Mouse (Mus musculus): ENCODE data around the gene Nup85.
"Not testable (repeated sequence)": the region's sequence is repeated elsewhere in the genome, so short reads cannot be mapped to it uniquely, and the experiment has no call there.

Nup85 gene

GRCm38 (mm10) chr11:115564064-115564809, at the start of gene Nup85:
Gene Nup85, plus strand, starts transcription at chr11:115564434.
- DNase-seq (ENCODE audit: low read depth): peak; percentile 98

GRCm38 (mm10) chr11:115515021-115515420, 49.2 kb upstream of the Nup85 start:
- DNase-seq (ENCODE audit: low read depth): no peak

GRCm38 (mm10) chr11:115516942-115517341, 47.3 kb upstream of the Nup85 start:
- DNase-seq (ENCODE audit: low read depth): no peak

- DNase-seq (ENCODE audit: low read depth): no peak
These were observed 45.5 kb upstream of the Nup85 start for GRCm38 (mm10) chr11:115518693-115519092.

GRCm38 (mm10) chr11:115519581-115519980, 44.7 kb upstream of the Nup85 start:
- no peak for DNase-seq (ENCODE audit: low read depth)

GRCm38 (mm10) chr11:115520218-115520617, 44.0 kb upstream of the Nup85 start:
- no peak for DNase-seq (ENCODE audit: low read depth)

- DNase-seq (ENCODE audit: low read depth): no peak
These were observed 43.2 kb upstream of the Nup85 start for GRCm38 (mm10) chr11:115521080-115521479.

- DNase-seq (ENCODE audit: low read depth): no peak
These were observed 42.0 kb upstream of the Nup85 start for GRCm38 (mm10) chr11:115522238-115522637.

GRCm38 (mm10) chr11:115522703-115523102, 41.5 kb upstream of the Nup85 start:
- no peak for DNase-seq (ENCODE audit: low read depth)

GRCm38 (mm10) chr11:115526446-115526845, 37.8 kb upstream of the Nup85 start:
- DNase-seq (ENCODE audit: low read depth): not testable (repeated sequence)

GRCm38 (mm10) chr11:115534759-115535371, 29.4 kb upstream of the Nup85 start:
- DNase-seq (ENCODE audit: low read depth): peak; percentile 45

GRCm38 (mm10) chr11:115535401-115536037, 28.7 kb upstream of the Nup85 start:
- peak; percentile 82 for DNase-seq (ENCODE audit: low read depth)

GRCm38 (mm10) chr11:115536038-115536681, 28.1 kb upstream of the Nup85 start, which contains the start of gene Sumo2:
Gene Sumo2, minus strand, starts transcription at chr11:115536276.
- peak; percentile 99 for DNase-seq (ENCODE audit: low read depth)

- DNase-seq (ENCODE audit: low read depth): peak; percentile 57
These were observed 27.2 kb upstream of the Nup85 start for GRCm38 (mm10) chr11:115536856-115537568.

GRCm38 (mm10) chr11:115538045-115538444, 26.2 kb upstream of the Nup85 start:
- DNase-seq (ENCODE audit: low read depth): no peak

GRCm38 (mm10) chr11:115543571-115543970, 20.7 kb upstream of the Nup85 start:
- DNase-seq (ENCODE audit: low read depth): peak; percentile 40

- DNase-seq (ENCODE audit: low read depth): peak; percentile 44
These were observed 11.5 kb upstream of the Nup85 start for GRCm38 (mm10) chr11:115552783-115553182.

GRCm38 (mm10) chr11:115555717-115556116, 8.5 kb upstream of the Nup85 start:
- DNase-seq (ENCODE audit: low read depth): no peak

- peak; percentile 27 for DNase-seq (ENCODE audit: low read depth)
These were observed 828 bp upstream of the Nup85 start for GRCm38 (mm10) chr11:115563406-115563805.

GRCm38 (mm10) chr11:115564961-115565360, 727 bp downstream of the Nup85 start:
- DNase-seq (ENCODE audit: low read depth): no peak

GRCm38 (mm10) chr11:115579080-115579479, 14.8 kb downstream of the Nup85 start:
- no peak for DNase-seq (ENCODE audit: low read depth)

Measured in NIH3T3 (cell line).